Mouse (Mus musculus) right cerebral cortex, adult 18-20 months (tissue): ENCODE measurements around the gene Shq1.

Source experiments
- DNase-seq: peaks from one replicate; pipeline ENCODE4 v3.0.0; 2022; ENCODE audit warnings: mixed read lengths

Shq1 gene

DNA sequence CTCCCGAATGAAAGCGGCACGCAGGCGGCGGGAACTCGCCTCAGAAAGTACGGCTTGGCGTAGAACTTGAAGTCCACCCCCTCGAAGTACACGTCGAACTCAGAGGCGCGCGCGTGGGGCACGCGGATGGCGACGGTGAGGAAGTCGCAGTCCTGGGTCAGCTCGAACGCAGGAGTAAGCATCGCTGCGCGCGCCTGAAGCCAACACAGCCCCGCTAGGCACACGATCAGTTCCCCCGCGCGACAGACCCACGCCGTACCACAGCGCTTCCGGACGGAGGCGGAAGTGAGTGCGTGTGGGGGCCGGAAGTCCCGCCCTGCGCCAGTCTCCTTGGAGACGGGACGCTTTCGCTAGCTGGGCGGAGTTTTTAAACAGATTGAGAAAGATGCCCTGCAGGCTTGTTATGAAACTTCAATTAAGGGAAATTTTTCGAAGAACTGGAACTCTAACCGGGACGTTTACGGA lies at the start of gene Shq1:
TSS of gene Shq1 (minus strand) at position 278 of the 465 bp plus-strand sequence.
- peak; percentile 92 for DNase-seq

DNA sequence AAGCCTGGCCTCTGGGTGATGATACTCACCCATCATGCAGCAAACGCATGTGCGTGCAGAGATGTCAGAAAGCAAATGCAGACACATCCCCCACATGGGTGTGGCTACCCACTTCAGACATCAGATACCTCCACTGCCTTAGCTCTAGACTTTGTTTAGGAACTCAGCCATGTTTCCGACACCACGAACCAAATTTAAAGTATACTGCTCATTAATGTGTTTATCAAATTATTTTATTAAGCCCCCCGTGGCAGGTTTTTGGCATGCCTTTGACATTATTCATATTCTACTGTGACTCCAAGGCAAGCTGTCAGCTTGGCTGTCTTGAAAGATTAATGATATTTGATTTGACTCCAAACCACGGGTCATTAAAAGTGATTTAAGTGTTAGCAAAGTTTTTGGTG lies 49.1 kb upstream of the Shq1 start:
- DNase-seq = no peak

DNA sequence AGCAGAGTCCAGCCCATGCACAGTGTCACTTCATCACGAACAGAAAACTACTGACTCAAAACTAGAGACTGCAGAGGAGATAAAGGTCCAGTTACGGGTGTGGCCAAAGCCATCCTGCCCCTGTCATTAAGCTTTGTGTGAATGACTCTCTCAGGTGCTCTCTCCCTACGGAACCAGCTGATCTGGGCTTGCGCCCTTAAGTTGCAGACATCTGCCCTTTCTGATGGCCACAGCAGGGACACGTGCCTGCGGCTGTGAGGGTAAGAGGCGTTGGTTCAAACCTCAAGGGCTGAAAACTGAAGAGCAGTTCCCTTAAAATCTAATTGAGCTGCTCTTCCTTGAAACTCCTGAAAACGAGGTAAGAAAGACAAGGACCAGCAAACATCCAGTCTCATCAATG lies 45.9 kb upstream of the Shq1 start:
- DNase-seq = no peak

DNA sequence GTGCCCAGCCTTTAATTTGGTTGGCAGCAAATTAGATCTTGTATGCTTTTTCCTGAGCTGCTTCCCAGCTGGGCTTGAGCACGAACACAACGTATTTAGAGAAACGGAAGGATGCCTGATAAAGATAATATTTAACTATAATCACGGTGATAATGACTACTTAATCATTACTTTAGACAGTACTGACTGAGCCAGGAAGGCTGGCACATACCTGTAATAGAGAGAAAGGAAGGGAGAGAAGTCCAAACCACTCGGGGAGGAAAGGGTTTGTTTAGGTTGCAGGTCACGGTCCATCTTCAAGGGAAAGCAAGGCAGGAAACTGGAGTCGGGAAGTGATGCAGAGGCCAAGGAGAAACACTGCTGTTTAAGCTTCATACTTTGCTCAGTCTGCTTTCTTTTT lies 45.2 kb upstream of the Shq1 start:
- no peak for DNase-seq

DNA sequence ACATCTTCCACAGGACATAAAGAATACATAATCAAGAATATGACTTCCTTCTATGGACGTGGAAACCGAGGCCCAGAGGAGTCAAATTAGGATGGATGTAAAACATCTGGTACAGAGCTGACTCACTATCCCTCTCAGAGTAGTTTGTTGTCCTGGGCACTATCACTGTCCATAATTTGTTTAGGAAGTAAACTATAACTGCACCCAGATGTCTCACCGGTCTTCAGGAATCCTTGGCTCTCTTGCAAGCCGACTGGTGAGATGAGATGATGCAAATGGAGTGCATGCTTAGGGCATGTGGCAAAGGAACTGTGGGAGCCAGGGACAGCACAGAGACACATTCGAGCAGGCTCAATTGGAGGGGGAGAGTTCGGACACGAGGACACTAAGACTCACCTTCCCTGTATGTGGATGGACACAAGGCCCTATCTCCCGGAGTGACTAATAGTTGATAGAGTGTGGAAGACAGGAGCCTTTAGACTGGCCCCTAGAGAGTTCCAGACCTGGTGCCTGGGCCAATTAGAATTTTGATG lies 44.4 kb upstream of the Shq1 start:
- no peak for DNase-seq

DNA sequence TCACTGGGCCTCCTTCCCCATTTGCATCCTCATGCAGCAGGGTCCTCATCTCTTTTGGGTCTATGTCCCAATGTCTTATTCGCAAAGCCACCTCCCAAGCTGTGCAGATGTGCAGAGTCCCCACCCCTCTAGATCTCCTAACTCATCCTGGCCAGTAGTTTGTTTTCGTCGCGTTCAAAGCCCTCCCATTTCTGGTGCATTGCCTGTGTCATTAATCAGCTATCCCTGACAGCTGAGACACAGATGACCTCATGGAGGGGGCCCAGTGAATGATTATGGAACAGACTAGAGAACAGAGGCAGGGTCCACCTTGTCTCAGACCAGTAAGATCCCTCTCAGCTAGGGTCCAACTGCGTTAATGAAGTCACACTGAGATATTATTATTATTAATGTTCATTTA lies 39.9 kb upstream of the Shq1 start:
- no peak for DNase-seq

DNA sequence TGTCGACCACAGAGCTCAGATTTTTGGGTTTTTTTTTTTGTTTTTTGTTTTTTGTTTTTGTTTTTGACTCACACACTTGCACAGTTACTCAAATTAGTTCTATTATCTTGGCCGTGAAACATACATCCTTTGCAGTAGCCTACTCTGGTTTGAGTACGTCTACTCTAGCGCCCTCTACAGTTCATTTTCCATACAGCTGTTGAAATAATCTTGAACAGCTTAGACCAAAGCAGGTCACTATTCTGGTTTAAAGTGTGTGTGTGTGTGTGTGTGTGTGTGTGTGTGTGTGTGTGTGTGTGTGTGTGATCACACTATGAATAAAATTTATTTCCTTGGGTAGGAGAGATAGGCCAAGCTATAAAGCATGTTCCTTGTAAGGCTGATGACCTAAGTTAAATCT lies 39.2 kb upstream of the Shq1 start:
- no peak for DNase-seq

DNA sequence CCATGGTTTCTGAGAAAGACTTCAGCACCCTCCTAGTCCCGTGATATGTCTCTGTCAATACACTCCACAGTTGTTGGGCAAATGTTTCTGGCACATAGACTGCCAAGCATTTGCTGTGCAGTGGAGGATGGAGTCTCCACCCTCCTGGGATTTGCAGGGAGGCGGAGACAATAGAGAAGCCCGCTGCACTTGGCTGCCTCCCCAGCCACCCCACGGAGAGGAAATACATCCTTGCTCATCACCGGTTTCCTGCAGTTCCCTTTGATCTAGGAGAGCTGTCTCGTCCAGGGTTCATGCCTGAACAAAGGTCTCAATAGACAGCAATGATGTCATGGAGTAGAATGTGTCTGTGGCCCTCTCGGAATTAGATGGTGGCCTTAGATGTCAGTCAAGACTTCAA lies 38.5 kb upstream of the Shq1 start:
- no peak for DNase-seq

DNA sequence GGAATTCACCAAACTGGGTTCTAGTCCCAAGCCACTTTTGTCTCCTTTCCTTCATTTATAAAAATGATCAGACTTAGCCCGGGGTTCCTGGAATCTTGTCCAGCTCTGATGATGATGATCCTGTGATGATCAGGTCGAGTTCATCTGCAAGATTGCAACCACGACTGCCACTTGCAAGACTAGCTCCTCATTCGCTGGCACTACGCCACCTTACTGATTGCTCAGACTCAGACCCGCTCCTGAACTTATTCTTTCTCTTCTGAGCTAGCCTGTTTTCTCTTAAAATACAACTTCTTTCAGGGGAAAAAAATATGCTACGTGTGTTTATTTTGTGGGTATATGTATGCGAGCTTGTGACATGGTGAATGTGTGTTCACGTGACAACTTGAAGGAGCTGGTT lies 38.0 kb upstream of the Shq1 start:
- DNase-seq = no peak

DNA sequence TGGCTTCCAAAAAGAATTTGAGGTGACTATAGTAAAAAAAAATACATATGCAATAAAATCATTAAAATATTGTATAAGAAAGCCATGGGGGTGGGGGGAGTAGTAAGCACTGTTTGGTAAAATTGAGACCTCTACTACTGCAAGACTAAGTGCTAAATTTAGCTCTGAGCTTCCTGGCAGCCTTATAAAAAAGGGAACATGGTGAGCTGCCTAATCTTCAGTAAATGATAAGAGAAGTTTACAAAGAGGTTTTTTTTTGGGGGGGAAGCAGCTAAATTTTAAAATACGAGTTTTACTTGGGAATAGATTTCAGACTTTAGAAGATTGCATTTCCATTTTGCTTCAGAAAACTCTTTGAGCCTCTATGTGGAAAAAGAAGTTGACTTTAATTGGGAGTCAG lies 37.3 kb upstream of the Shq1 start:
- no peak for DNase-seq

DNA sequence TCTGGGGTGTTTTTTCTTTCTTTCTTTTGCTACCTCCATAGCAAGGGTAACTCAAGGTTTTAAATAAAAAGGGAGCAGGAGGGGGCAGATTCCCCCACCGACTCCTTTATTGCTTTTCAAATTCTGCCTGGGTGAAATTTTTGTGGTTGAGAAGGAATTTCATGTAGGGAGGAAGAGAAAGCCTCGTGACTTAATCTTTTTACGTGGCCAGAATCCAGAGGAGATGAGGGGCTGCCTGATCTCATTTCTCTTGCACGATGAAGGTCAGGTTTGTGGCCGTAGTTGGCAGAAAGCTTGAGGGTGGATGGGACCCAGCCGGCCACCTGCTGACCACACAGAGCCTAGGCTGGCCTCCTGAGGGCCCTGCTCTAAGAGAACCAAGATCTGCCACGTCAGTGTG lies 36.6 kb upstream of the Shq1 start:
- DNase-seq = no peak

DNA sequence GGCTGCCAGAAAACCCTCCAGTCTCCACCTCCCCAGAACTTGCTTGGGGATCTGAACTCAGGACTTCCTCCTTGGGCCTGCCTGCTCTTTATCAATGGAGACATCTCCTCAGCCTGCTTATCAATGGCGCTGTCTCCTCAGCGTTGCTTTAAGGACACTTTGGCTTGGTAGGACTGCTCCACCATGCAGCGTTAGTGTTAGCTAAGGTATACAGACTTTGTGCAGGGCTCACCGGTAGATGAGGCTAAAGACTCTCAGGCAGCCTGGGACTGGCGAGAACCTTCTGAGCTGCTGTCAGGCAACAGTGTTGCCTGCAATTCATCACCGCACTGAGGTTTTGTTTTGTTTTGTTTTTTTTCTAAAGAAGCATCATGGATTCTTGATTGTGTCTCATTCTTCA lies 35.9 kb upstream of the Shq1 start:
- DNase-seq = no peak

DNA sequence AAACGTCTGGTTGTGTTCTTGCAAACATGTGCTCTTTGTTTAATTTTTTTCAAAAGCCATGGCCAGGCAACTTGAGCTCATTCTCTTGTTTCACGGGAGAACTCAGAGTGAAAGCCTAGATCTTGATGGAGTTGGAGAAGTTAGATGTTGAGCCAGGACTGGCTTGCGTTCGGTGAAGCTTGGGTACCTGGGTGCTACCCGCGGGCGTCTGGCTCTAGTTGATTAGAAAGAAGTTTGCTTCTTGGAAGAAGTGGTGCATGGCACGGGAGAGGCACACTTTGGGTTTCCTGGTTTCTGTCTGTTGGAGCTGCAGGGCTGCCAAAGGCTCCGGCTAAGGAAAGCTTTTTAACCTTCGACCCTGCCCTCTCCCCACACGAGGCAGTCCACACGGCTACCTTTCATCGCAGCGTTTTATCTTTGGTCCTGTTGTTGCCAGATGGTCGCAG lies 34.4 kb upstream of the Shq1 start:
- DNase-seq = no peak

DNA sequence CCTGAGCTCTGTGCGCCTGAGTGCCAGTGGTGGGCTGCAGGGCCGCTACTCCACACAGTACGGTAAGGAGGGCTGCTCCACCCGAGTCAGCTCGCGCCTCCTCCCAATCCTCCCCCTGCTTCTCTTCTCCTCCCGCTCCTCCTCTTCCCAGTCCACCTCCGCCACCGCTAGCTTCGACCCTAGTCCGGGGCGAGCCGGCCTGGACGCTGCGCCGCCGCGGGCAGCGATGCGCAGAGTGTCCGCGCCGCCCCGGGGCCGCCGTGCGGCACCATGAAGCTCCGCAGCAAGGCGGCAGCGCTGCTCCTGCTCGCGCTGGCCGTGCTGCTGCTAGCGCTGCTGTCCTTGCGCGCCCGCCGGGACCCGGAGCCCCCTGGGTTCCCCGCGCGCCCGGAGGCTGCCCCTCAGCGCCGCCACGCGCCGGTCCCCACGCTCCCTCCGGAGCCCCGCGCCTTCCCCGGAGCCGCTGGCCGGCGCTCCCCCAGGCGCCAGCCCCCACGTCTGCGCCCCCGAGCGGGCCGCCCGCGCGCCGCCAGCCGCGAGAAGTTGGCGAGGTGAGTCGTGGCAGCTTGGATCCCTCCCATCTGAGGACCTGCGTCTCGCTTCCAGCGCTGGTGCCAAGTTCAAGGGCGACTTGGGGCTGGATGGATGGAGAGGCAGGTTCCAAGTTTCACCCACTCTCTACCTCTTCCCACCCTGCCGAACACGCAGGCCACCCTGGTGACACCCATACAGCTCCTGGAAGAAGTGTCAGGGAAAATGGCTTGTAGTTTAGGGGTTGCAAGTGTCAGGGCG lies 33.8 kb upstream of the Shq1 start, which contains the start of gene Gxylt2:
TSS of gene Gxylt2 (plus strand) at position 161 of the 792 bp plus-strand sequence.
- peak; percentile 35 for DNase-seq

DNA sequence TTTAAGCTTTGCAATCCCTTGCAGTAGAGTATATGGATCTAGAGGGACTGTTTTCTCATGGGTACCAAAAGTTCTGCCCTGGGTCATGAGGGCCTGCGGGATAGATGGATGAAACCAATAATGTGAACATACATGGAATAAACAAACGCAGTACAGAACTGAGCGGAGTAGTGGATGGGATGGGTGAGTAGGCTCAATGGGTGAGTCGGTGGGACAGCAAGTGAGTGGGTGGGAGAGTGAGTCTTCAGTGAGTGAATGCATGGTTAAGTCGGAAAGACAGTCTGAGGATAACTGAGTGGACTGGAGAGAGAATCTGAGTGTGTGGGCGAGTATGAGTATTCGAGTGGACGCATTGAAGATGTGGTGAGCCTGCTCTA lies 33.2 kb upstream of the Shq1 start:
- no peak for DNase-seq

DNA sequence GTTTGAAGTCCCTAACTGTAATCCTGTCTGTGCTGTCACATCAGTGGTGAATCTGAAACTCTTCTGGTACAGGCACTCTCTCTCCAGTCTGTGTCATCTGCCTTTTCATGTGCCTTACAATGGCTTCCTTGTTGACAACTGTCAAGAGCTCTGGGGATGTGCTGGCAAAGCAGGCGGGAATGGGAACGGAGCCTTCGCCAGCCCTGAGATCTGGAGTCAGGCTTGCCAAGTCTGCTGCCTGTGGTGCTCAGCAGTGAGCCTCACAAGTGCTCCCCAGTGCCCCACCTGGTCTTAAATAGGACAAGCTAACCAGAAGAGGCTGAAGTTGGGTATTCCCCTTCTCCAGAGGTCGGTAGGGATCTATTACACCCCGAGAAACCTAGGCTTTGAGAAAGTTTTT lies 29.8 kb upstream of the Shq1 start:
- peak; percentile 19 for DNase-seq

DNA sequence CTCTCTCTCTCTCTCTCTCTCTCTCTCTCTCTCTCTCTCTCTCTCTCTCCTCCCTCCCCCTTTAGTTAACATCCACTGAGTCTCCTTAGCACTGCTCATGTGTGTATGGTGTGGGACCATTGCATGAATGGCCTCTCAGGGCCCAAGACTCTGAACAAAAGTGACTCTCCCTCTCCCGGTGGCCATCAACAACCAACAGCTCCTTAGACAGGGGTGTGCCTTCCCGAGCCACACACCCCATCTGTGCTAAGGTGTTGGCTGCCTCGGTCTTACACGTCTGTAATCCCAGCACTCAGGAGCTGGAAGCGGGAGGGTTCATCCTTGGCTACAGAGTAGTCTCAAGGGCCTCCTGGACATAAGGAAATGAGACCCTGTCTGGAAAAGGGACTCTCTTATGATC lies 29.0 kb upstream of the Shq1 start:
- no peak for DNase-seq

DNA sequence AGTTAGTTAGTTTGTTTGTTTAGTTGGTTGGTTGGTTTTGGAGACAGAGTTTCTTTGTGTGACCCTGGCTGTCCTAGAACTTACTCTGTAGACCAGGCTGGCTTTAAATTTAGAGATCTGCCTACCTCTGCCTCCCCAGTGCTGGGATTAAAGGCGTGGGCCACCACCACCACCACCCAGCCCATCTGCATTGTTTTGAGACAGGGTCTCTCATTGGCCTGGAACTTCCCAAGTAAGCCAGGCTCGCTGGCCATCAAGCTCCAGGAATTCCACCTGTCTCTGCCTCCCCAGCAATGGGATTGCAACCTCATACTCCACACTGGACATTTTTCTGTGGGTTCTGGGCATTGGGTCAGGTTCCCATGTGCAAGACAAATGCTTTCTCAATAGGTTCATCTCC lies 15.4 kb upstream of the Shq1 start:
- DNase-seq = no peak

DNA sequence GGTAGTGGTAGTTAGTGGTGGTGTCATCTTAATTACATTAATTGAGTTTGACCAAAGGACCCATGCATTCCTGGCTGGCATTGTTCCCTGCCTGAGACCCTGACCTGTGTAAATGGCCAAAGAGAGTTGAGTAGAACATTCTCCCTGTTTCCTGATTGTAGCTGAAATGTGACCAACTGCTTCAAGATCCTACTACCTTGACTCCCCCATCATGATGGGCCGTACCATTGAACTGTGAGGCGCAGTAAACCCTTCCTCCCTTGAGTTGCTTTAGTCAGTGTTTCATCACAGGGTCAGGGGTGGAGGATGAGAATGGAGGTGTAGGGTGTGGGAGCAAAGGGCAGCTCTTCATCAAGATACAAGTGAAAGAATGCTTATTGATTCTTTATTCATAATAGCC lies 7.7 kb upstream of the Shq1 start:
- DNase-seq = no peak

DNA sequence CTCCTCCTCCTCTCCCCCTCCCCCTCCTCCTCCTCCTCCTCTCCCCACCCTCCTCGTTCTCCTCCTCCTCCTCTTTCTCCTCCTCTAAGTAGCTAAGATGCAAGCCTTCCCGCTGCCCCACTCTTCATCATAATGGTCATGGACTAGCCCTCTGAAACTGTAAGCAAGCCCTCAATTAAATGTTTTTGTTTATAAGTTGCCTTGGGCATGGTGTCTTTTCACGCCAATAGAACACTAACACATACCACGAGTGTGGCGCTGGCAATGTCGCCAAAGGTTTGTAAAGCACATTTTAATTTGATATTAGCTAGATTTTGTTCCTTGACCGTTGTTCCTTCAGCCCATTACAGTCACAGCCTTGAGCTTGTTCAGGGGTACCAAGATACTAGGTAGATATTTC lies 5.5 kb upstream of the Shq1 start:
- no peak for DNase-seq

DNA sequence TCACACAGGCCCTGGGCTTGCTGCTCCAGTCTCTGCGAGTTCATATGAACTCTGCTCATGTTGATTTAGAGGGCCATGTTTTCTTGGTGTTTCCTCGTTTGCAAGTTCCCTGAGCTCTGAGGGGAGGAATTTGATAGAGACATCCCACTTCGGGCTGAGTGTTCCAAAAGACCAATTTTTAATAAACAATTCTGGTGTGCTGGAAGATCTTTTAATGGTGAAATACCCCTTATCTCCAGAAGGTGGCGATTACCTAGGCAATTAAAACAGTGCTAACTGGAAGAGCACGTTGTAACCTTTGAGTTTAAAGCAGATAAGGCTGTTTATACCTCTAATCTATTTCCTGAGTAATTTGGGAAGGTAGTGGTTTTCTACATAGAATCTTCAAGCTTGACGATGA lies 4.0 kb upstream of the Shq1 start:
- DNase-seq = no peak

DNA sequence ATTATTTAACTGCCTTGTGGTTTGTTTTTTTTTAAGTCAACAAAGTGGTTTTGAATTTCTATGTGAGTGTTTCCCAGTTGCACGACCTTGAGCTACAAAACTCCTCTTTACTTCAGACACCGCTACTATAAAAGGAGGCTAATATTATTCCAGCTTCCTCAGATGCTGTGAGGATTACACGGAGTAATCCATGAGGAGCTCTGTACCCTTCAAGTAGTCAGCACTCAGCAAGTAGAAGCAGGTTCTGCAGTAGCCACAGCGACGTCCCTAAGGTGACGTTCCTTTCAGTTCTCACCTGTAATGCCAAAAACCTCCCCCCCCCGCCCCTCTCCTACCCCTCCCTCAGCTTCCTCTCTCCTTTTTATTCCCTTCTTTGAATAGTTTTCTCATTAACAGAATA lies 444 bp upstream of the Shq1 start:
- DNase-seq = no peak

DNA sequence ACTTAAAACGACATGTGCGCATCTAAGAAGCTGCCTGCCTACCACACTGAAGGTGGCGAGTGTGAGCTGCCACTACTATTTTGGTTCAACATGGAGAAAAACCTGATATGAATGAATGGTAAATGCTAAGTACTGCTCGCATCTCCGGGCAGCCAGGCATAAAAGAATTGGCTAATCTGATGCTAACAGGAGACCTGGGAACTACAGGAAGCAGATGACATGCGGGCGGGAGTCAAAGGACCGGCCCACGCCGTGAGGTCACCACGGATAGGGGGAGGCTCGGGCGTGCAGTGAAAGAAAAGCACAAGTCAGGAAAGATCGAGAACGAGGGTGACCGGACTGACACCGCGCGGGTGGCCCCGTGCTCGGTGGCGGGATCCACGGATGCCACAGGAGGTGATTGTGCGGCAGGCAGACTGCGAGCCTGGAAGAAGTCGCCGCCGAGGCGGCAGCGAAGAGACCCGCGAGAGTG lies 551 bp downstream of the Shq1 start:
- peak; percentile 53 for DNase-seq

DNA sequence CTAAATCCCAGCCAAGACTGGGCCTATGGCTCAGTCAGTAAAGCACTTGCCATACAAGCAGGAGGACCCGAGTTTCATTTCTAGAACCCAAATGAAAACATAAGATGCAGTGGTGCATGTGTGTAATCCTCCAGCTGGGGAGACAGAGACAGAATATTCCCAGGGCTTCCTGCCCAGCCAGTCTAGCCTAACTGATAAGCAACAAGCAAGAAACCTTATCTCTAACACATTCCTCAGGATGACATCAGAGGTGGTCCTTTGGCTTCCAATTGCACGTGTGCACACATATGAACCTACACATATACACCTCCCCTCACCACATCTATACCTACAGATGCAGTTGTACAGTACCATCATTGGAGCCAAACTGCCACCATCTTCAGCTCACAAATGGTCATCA lies 2.1 kb downstream of the Shq1 start:
- no peak for DNase-seq

DNA sequence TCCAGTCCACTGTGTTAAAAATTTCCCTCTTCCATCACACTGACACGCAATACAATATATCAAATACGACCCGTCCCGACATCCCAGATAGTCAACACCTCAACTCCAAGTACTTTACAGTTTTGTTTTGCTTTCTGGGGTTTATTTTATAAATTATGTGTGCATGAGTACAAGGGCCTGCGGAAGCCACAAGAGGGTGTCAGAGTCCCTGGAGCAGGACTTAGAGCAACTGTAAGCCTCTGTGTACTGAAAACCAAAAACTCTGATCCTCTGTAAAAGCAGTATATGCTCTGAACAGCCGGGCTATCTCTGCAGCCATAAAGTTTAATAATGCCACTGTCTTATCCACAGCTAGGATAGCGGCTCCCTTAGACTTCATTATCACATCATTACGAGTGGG lies 3.3 kb downstream of the Shq1 start:
- no peak for DNase-seq
